Mouse (Mus musculus): ENCODE results near the gene Rph3al.

Rph3al gene

DNA sequence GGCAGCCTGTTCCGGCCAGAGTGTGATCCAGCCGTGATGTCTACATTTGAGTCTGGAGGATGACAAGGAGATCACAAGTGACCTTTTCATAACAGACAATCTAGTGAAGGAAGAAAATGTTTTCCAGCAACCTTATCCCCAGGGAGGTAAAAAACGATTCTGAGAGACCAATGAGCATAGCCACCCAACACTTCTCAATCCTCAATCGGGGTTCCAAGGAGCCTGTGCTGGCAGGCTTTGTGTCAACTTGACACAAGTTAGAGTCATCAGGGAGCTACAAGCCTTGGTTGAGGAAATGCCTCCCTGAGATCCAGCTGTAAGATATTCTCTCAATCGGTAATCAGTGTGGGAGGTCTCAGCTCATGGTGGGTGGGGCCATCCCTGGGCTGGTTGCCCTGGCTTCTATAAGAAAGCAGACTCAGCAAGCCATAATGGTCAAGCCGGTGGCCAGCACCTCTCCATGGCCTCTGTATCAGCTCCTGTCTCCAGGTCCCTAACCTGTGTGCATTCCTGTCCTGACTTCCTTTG, at the start of gene Rph3al:
TSS of gene Rph3al (minus strand) at position 51 of the 528 bp plus-strand sequence.
- no peak for DNase-seq (ENCODE audit: low spot score)

DNA sequence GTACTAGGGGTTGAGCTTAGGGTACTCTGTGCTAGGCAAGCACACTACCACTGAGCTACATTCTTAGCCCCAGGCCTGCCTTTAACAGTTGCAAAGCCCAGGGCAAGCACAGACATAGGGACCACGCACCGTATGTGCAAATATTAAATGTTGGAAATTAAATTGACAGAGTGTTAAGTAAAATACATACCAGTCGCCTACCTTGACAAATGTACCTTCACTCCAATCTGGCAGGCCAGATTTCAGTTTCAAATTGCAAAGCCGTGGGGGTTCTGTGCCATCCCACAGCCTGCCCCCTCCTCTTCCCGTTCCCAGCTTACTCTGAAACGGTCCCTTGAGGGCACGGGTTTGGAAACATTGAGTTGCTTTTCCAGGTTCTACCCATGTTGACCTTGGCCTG, 47.7 kb upstream of the Rph3al start:
- no peak for DNase-seq (ENCODE audit: low spot score)

DNA sequence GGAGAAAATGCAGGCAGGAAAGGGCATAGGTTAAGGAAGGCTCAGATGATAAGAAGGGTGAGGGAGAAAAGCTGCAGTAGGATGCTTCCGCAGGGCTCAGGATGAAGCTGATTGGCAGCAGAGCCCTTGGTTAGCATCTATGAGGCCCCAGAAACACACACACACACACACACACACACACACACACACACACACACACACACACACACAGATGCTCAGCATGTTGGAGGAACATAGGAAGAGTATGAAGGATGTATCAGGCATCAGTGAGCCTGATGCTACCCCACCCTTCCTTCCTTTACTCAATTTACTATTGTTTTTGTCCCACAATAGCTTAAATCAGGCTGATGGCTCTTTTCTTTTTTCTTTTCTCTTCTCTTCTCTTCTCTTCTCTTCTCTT, 46.4 kb upstream of the Rph3al start:
- no peak for DNase-seq (ENCODE audit: low spot score)

DNA sequence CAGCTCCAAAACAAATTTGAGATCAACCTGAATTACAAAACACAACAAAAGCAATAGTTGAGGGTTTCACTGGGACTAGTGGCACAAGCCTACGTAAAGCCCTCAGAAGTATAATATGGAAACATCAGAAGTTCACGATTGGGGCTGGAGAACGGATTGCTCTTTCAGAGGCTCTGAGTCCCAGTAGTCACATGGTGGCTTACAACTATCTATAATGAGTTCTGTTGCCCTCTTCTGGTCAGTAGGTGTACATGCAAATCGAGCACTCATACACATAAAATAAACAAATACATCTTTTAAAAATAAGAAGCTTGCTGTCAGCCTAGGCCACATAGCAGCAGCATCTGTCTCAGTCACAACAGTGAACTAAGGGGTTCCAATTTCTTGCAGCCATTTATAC, 45.0 kb upstream of the Rph3al start:
- DNase-seq (ENCODE audit: low spot score) = peak; percentile 24

DNA sequence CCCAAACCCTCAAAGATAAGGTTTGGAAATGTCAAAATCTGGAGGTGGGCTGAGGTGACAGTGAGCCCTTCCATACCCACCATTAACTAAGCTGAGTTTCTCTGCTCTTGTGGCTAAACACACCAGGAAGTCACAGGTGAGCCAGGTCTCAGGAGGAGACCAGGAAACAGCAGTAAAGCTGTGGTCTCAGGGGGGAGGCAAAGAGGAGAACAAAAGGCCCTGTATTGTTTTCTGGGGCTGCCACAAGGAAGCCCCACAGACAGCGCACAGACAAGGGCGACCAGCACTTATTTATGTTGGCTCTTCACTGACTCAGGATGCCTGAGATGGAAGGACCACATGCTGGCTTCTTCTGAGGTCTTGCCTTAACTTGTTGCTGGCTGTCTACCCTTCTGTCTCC, 42.2 kb upstream of the Rph3al start:
- DNase-seq (ENCODE audit: low spot score) = no peak

DNA sequence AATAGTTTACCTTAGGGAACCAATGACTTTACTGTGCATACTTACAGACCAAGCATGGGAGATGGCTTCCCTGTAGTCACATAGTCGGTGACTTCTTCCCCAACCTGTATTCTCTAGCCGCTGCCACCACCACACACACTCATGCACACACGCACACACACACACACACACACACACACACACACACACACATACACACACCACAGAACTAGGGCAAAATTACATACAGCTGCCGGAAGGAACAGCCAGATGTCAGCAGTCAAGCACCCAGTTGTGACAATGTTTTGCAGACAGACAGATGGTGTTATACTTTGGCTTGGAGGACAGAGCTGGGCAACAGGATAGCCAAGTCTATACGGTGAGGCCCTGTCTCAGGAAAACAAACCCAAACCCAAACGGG, 39.8 kb upstream of the Rph3al start:
- DNase-seq (ENCODE audit: low spot score) = no peak

DNA sequence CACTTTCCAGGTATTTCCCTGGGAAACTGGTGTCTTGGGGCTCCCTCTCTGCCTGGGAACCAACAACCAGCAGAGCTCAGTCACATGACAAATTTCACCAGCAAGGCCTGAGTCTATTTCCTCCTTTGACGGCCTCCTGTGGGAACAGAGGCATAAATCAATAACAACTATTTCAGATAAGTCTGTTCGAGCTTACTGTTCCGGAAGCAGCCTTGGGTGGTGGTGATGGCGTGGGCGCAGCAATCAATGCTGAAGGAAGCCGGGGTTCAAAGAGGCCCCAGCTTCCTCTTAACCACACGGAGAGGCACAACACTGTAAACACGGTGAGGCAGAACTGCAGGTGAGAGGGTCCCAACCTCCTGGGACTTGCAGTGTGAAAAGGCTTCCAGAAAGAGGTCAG, 38.5 kb upstream of the Rph3al start:
- DNase-seq (ENCODE audit: low spot score) = no peak

DNA sequence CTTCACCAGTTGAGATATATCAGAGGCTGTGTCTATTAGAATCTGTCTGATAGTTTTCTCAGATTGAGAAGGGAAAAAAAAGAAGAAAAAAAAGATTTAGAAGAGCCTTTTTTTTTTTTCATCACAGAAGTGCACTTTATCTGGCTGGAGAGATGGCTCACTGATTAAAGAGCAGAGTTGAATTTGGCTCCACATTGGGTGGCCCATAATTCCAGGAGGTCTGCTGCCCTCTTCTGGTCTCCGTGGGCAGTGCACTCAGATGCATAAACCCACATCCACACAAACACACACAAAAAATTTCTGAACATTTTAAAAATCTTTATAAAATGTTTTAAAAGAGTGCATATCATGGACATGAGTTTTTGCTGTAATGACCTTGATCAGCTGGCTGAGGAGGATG, 35.8 kb upstream of the Rph3al start:
- no peak for DNase-seq (ENCODE audit: low spot score)

DNA sequence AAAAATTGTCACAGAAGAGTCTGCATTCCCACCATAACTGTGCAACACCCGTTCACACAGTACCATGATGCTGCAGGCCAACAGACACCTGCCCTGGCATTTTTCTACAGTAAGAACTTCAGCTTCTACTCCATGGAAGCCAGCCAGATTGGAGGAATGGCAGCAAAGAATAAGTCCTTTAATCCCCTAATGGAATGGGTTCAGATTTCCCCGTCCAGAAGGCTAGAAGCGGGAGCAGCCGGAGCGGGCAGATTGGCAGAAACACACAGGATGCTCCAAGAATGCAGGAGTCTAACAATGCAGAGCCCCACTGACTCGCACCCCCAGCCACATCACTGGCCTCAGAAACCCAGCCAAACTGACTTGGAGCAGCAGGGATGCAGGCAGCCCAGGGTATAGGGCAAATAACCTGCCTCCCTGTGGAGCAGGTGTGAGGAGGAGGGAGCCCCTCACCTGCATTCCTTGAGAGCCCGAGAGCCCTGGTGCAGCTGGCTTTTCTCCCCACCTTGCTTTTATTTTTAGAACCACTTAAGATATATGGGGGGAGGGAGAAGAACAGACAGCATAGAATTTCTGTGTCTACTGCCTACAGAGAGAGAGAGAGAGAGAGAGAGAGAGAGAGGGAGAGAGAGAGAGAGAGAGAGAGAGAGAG, 34.8 kb upstream of the Rph3al start:
- no peak for DNase-seq (ENCODE audit: low spot score)

DNA sequence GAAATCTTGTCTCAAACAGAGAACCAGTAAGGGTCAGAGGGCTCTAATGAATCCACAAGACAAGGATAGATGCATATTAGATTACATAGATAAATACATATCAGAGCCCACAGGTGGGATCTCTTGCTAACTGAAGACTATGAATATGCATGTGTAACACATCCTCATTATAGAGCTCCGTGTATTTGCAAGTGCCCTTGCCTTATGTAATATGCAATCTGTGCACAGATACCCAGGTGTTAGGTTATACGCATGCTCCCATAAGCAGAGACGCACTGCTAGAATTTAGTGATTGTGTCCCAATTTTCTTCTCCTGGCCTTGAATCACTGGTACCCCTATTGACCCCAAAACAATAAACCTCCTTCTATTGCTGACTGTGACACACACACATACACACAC, 34.0 kb upstream of the Rph3al start:
- DNase-seq (ENCODE audit: low spot score) = no peak

DNA sequence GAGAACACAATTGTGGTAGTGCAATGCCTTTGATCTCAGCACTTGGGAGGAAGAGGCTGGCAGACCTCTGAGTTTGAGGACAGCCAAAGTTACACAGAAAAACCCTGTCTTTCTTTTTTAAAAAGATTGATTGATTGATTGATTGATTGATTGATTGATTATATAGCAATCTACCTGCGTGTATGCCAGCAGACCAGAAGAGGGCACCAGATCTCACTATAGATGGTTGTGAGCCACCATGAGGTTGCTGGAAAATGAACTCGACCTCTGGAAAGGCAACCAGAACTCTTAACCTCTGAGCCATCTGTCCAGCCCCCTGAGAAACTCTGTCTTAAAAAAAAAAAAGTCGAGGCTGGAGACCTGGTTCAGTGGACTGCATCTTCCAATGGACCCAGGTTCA, 32.4 kb upstream of the Rph3al start:
- DNase-seq (ENCODE audit: low spot score) = no peak

DNA sequence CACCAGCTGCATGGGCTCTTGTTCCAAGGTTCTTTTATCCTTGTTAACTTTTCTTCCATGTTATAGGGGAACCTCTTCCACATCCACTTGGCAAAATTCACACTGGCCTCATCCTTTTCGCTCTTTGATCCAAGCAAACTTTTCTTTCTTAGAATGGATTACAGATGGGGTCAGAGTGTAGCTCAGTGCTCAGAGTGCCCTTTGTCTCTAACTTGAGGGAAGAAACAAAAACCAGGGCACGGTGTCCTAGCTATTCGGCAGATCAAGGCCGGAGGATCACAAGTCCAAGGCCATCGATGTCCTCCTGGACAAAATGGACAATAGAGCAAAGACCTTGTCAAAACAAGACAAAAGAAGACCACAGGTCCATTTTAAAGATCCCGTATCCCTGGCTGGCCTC, 30.5 kb upstream of the Rph3al start:
- no peak for DNase-seq (ENCODE audit: low spot score)

DNA sequence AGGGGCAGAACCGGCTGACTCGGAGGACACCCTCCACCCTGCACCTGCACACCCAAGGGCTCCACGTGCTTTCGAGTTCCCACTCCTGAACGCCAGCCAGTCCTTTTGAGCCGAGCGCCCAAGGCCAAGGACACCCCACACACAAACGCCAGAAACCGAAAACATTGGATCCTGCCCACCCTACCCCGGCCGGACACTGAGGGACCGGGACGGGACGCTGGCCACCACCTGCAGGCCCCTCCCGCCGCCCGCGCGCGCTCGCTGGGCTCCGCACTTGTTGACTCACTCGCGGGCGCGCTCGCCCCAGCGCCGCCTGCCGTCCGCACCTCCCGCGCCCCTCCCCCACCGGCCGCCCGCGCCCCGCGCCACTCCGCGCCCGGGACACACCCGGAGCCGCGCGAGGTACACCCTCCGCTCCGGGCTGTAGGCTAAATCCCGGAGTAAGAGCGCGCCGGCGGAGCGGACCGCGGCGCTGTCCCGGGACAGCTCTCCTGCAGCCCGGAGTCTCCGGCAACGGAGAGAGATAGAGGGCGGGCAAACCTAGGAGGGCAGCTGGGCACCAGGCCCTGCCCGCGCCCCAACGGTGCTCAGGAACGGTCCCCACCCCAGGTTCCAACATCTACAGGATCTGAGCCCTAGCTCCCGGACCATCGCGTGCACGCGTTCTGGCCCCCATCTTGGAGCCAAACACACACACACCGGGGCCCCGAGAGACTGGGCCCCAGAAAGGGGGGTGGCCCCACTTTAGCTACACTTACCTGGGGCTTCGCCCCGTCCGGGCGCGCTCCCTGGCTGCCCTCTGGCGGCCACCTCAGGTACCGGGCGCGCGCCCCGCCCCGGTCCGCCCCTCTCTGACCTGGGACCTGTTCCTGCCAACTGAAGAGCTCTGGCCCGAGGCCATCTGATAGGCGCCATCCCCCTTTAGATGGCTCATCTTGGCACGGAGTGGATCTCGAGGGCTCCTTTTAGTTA, 28.5 kb upstream of the Rph3al start:
- peak; percentile 55 for DNase-seq (ENCODE audit: low spot score)

DNA sequence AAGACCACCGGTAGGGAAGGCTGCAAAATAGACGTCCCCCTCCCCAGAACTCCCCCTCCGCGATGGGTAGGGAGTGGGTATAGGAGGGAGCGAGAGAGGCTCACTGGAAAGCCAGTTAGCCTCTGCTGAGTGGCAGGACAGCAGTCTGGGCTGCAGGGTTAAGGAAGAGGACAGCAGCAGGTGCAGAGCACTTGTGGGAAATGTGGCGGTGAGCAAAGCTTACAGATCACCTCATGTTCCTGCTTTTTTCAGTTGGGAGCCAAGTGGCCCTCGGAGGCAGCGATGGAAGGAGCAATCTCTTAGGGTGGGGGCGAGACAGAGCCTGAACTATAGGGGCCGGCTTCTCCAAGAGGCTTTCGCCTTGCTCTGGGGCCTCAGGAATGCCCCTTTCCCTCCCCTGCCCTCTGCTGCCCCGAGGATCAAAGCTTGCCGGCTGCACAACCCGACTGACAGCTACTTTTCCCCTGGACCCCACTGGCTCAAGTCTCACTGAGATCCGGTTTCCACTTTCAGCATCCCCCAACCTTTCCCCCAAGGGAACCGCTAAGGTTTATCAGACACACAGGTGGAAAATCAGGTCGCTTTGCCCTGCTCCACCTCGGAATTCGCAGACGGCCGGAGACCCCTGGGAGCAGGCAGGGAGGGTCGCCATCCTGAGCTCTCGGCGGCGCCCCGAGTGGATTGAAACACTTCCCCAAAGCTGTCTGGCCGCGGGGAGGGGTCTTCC, 27.6 kb upstream of the Rph3al start:
- peak; percentile 59 for DNase-seq (ENCODE audit: low spot score)

DNA sequence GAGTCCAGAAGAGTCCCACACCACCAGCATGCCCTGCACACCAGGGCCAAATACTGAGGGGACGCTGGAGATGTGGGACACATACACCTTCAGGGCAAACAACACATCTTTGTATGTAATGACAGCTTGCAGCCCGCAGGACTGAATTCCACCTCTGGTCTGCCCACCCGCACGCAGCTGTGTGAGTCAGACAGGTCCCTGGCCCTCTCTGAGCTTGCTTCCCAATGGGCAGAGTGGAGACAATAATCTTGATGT, 26.2 kb upstream of the Rph3al start:
- DNase-seq (ENCODE audit: low spot score) = no peak

DNA sequence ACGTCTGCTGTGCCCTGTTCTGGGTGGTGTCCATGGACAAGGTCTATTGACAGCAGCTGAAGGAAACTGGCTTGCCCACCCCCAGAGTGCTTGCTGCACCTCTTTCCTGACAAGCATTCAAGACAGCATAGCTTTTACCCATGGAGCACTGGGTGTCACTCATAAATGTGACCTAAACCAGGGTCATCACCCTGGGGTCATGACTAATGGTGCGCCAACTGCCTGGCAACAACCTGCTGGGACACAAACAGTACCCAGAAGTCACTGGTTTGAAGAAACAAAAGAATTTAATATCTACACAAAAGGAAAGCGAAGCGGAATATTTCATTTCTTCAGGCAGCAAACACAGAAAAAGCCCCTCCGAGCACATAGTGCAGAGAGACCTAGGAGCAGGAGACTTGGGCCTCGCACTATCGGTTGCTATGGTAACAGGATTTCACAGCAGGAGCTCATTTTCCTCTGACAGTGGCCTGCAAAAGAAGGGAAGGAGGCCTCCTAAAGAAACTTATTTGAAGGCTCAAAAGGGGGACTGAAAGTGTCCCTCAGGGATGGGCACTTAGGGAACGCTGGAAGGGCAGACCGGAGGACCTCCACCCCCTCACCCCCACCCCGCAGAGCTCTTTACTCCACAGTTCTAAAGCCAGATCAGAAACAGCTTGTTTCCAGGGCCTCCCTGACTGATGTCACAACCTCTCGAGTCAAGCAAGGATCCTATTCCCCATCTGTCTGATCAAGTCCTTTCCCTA, 25.7 kb upstream of the Rph3al start:
- DNase-seq (ENCODE audit: low spot score) = peak; percentile 87

DNA sequence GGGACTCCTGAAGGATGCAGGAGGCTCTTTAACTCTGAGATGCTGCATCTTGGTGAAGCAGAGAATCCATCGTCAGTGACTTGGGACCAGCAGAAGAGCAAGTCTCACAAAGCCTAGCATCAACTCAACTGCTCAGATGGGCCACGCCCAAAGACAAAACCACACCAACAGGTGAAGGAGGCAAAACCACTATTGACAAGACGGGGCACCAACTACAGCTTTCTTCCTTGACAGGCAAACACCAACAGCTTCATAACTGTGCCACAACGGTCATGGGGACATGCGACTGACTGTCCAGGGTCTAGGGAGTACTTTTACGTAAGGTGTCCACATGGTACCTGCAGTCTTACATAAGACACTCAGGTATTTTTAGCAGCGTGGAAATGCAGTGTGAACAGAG, 23.6 kb upstream of the Rph3al start:
- DNase-seq (ENCODE audit: low spot score) = no peak

DNA sequence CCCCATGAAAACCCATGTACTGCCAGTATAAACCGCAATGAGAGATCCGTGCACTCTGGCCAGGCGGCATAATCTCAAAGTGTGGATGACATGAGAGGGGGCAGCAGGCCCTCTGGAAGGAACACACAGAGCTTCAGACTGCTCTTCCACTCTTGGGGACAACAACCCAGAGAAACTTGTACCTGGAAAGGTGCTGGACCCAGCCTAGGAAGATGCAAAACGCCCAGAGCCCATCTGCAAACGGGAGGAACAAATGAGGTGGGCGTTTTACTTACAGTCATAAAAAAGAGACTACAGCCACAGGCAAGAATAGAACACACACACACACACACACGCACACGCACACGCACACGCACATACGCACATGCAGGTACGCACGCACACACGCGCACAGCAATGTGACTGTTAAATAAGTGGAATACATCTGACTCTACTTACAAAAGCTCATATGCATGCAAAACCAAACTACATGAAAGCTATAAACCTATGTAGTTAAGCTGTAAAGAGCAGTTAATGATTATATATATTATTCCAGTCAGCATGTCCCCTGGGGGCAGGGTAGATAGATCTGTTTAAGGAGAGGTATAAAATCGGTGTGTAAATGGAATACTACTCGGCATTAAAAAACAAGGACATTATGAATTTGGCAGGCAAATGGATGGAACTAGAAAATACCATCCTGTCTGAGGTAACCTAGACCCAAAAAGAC, 19.0 kb upstream of the Rph3al start:
- no peak for DNase-seq (ENCODE audit: low spot score)

DNA sequence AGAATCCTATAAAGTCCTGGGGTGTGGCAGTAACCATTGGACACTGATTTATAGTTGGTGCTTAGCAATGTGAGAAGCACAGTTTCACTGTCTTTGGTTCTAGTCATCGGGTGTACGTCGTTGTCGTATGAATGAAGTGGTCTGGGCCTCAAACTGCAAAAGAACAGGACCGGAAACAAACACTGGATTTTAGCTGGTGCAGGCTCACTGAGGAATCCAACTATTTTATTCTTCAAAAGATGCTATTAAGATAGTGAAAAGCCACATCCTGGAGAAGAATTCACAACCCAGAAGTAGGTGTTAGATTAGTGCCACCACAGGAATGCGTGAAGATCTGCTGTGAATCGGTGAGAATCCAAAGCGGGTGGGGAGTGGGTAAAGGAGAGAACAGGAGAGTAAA, 18.4 kb upstream of the Rph3al start:
- no peak for DNase-seq (ENCODE audit: low spot score)

DNA sequence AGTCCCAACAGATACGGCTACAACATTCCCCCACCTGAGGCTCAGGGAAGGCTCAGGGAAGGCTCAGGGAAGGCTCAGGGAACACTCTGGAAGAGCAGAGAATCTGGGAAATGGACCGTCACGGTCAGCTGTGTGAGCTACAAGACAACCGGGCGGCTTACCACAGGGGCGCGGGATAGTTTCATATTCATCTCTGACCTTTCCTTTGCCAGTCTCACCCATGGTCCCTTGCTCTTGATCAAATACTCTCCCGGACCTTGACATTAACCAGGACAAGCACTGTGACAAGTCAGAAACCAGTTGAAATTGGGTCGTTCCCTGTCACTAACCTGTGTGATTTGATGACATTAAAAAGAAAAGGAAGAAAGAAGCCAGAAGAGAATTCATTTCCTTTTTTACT, 16.7 kb upstream of the Rph3al start:
- no peak for DNase-seq (ENCODE audit: low spot score)

DNA sequence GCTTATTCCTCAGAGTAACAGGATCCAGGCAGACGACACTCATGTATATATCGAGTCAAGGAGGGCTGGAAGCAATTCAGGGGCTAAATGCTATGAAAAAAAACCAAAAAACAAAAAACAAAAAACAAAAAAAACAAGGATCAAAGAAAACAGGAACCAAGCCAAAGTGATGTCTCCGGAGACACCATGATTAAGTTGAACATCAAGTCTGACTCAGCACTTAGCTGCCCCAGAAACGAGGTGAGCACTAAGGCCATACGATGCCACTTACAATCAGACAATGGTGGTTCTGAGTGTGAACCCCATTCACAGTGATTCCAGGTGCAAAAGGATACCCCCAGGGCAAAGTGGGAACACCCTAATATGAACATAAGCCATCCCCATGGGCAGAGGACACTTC, 13.7 kb upstream of the Rph3al start:
- no peak for DNase-seq (ENCODE audit: low spot score)

DNA sequence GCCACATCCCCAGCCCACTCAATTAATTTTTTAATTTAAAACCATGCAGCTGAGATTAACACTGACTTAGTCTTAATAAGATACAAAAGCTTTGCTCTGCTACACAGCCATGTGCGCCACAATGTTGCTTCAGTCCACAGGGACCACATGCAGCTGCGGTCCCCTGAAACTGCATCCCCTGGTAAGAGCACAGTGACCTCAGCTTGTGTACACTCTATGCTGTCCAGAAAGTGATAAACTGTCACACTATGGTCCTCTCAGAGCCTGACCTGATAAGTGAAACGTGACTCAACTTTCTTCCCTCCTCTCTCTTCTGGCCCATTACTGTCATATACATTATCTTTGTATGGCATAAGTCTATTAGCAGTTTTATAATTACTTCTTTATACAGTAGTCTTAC, 12.2 kb upstream of the Rph3al start:
- DNase-seq (ENCODE audit: low spot score) = no peak

Measured in embryo, embryonic 10 days (tissue).